Mouse (Mus musculus): ENCODE measurements around the gene Zbp1.

Zbp1 gene

DNA sequence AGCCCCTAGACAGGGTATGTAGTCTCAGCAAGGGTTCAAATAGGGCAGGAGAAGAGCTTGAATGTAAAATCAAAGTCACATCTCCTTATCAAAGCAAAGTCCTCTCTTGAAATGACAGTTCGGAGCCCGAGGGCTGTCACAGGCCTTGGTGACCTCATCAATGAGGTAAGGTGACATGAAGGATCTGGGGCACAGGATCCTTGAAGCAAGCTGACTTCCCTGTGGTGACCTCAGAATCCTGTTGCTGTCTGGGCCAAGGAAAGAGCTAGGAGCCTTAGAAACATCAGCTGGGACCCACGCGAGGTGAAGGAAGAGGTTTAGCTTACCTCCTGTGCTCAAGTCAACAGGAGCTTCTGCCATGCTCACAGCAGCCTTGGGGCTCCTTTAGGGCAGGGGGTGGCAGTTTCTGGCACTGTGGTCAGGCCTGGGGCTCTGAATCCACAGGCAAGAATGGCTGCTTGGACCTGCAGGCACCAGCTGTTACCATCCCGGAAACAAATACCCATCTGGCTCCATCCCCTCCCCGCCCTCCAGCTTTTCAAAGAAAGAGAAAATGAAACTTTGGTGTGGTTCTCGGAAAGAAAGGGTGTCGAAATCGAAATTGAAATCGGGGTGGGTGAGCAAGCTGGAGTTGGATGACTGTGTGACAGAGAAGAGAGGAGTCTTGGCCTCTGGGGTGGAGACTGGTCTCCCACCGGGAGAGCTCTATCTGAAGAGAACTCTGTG lies at the start of gene Zbp1:
Gene Zbp1, minus strand, starts transcription at position 508 of the 726 bp plus-strand sequence.
- in situ Hi-C loops (cut with MboI, MseI) = loop anchor here in 1 of 2 experiments (5.0 kb wide), 2 partner anchors 44 to 234 kb away; no protein-coding TSS in a partner anchor

- in situ Hi-C loops (cut with MboI, MseI) = no loop called here
Observed at GRCm38 (mm10) chr2:173267562-173267961, 48.8 kb upstream of the Zbp1 start.

DNA sequence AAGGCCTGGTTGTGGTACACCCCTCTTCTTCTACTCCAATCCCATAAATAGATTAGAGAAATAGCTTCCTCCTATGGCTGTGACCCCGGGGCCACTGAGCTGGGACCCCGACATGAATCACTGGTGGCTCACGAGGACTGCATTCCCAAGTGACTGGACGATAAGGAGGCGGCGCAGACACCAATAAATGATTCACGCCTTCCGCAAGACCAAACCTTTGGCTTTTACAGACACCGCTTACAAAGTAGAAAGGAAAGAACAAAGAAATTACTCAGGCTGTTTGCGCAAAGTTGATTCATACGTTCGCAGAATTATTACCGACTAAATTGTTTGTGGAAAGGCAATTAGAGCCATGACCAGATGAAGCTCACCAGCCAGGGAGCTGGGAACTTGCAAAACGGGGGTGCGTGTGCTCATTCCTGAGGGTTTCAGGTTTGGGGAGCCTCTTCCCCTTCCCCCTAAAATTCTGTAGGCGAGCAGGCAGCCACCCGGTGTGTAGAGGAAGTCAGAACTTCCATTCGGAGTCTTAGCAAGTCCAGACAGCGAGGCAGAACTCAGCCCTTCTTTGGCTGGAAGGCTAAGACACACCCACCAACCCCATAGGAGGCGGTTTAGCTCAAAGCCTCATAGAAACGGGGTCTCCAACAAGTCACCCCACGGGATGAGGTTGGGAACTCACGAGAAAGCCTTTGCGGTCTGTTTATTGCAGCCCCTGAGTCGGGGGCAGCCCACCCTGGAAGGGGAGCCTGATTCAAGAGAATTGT lies 47.8 kb upstream of the Zbp1 start:
- in situ Hi-C loops (cut with MboI, MseI) = no loop called here

GRCm38 (mm10) chr2:173265468-173266265 lies 46.9 kb upstream of the Zbp1 start:
- in situ Hi-C loops (cut with MboI, MseI) = no loop called here

GRCm38 (mm10) chr2:173264467-173265128 lies 45.9 kb upstream of the Zbp1 start:
- in situ Hi-C loops (cut with MboI, MseI) = loop anchor here in 1 of 2 experiments (5.0 kb wide), 1 partner anchor 47 kb away; the partner anchor contains the start of gene Zbp1

DNA sequence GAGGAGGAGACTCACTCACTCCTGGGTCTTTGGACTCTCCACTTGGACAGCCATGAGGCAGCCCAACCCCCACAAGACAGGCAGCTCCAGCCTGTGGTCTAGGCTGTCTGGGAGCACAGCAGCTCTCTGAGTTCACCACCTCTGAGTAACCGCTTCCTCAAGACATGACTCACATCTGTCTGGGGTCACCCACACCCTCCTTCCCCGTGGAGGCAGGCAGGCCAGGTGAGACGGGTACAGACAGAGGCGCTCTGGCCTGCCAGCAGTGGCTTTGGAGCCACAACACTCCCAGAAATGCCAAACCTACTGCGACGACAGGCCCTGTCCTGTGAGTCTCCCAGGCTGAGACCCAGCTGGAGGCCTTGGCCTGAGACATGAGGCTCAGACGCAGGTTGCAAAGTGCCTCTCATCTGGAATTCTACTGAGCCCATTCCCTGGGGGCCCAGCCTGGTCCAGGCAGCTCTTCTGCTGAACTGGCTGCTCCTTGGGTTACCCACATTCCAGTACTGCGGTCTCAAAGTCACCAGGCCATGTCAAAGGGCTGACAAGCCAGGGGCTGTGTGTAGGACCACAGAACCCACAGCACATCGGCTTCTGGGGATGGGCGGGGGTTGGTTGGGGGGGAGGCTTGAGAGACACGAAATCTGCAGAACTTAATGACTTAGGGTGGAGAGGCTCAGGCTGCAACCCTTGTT lies 45.1 kb upstream of the Zbp1 start:
- in situ Hi-C loops (cut with MboI, MseI) = loop anchor here in 1 of 2 experiments (5.0 kb wide), 1 partner anchor 46 kb away; the partner anchor contains the start of gene Zbp1

DNA sequence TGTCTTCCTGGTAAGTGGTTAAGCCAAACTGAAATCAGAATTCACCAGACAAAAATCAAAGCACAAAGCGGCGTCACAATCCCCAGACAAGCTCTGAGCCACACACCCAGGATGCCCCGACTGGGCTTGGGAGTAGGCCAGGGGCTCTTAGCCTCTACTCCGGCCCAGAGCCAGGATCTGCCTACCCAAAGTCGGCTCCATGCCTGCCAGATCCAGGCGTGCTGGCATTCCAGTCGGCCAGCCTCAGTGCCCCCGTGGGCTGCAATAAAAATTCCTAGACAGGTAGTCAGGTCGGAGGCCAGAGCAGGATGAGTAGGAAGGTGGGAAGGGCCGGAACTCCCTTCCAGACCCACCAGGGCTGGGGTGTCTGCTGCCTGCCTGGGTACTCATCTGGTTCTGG lies 42.8 kb upstream of the Zbp1 start:
- in situ Hi-C loops (cut with MboI, MseI) = loop anchor here in 1 of 2 experiments (5.0 kb wide), 1 partner anchor 44 kb away; the partner anchor contains the start of gene Zbp1

GRCm38 (mm10) chr2:173258459-173259091 lies 39.9 kb upstream of the Zbp1 start:
- in situ Hi-C loops (cut with MboI, MseI) = no loop called here

DNA sequence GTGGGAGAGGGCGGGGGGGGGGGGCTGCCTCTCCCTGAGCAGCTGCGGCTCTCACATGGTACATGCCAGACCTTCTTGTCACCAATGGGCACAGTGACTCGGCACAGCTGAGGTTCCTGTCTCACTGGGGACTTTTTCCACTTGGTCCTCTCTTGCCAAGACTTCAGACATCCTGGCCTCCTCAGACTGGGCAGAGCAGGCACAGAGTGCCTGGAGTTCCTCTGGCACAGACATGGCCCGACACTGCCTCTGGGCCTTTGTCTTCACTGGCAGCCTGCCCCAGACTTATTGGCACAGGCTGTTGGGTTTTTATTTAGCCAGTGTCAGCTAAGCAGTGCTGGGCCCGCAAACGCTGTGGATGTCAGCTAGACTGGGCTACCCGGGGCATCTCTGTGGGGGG lies 38.9 kb upstream of the Zbp1 start:
- in situ Hi-C loops (cut with MboI, MseI) = no loop called here

DNA sequence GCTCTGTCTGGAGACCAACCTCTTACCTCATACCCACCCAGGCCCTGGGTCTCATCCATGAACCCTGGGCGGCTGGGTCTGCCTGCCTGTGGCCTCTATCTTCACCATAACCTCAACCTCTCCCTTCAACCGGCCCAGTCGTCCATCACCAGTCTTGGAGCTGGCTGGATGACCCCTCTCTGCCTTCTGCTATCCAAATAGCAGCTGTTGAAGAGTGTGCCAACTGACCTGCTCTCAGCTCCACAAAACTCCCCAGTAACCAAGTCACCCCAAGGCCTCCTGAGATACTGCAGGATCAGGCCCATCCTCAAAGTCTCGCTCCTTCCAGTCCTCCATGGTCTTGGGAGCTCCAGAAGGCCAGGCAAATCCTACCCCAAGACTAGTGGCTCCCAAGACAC lies 37.8 kb upstream of the Zbp1 start:
- in situ Hi-C loops (cut with MboI, MseI) = no loop called here

DNA sequence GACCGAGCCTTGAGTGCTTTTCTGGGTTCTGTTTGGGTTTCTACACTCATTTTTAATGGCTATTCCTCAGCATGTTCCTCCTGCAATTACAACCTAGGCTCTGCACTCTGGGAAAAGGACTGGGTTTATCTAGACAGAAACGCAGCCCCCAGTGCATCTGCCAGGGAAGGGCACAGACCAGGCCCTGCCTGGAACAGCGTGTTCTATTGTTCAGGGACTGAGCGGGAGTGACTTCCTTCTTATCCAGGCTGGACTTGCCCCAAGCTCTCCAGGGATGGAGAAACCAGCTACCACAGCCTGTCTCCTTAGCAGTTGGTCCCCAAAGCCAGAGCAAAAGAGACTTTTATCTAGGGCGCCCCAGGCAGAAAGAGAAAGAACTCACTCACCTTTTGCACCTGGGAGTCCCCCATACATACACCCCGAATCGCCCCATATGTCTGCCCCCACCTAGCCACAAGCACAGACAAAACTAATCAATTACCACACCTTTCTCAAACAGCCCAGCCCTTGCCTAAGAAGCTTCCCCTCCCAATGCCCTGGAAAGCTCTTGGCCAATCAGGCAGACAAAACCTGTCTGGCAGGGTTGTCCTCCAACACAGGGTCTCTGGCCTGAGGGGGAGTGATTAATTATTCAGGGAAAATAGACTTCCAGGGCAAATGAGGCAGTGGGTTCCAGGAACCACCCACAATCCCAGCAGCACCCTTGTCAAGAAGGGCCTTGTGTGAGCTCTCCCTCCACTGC lies 37.3 kb upstream of the Zbp1 start:
- in situ Hi-C loops (cut with MboI, MseI) = no loop called here

GRCm38 (mm10) chr2:173253761-173254662 lies 35.3 kb upstream of the Zbp1 start:
- in situ Hi-C loops (cut with MboI, MseI) = no loop called here

- in situ Hi-C loops (cut with MboI, MseI) = no loop called here
Observed at GRCm38 (mm10) chr2:173251675-173252074, 33.0 kb upstream of the Zbp1 start.

DNA sequence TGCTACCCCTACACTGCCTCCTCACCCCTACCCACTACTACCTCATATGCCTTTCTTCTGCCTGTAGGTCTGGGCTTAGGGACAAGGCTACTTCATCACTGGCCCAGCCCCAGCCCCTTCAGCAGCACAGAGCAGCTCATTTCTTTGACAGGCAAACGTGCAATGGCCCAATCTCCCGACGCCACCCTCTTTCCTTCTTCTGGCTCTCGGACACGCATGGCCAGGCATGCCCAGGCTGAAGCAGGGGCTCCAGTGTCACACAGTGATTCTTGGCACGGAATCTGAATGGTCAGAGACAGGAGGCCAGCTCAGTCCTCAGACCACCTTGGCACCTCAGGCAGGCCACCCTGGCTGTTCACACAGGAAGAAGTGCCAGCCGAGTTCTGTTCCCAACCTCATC lies 32.4 kb upstream of the Zbp1 start:
- in situ Hi-C loops (cut with MboI, MseI) = no loop called here

- in situ Hi-C loops (cut with MboI, MseI) = no loop called here
Observed at GRCm38 (mm10) chr2:173250411-173250810, 31.7 kb upstream of the Zbp1 start.

DNA sequence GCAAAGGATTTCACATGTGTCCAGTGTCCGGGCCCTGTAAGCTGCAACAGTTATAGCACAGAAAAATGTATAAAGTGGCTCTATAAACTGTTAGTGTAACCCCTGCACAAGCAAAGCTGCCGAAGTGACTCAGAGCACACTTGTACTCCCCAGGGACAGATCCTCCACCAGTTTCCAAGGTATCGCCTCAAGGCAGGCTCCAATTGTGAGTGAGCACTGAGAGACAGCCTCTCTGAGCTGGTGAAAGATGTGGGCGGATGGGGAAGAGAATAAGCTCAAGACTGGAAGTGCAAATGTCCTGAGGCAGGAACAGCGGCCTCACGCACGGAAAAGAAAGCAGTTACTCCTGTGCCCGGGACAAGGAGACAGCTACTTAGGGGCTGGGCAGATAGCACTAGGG lies 31.2 kb upstream of the Zbp1 start:
- in situ Hi-C loops (cut with MboI, MseI) = no loop called here

- in situ Hi-C loops (cut with MboI, MseI) = no loop called here
Observed at GRCm38 (mm10) chr2:173249386-173249785, 30.7 kb upstream of the Zbp1 start.

DNA sequence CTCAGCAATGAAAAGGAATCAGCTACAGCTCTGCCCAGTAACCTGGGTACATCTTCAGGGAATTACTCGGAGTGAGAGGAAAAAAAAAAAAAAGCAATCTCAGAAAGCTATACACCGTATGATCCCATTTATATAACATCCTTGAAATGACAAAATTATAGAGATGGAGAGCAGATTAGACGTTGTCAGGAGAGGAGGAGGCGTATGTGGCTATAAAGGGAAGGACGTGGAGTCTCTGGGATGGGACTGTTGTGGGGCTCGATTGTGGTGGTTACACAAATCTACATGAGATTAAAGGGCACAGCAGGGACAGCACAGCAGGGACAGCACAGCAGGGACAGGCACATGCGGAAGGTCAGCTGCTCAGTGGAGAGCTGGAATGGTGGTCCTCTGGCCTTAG lies 30.1 kb upstream of the Zbp1 start:
- in situ Hi-C loops (cut with MboI, MseI) = no loop called here
